Mouse (Mus musculus): ENCODE measurements around the gene BC034090.

DNA sequence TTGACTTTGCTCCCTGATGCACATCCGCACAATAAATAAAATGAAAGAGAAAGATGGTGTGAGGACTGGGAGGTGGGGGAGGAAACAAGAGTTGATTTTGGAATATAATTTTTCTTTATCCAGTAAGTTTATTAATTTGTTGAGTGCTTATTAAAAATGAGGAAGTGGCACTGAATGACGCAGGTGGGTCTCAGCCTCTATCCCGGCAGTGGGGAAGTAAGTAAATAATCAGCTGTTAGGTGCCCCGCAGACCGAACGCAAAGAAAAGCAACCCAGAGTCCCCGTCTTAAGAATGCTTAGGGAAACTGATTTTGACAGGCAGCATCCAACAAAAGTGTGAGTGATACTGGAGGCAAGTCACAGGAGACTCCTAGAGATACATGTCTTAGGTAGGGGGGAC lies 39.6 kb upstream of the BC034090 start:
- TF ChIP-seq CTCF (IDR thresholded peaks at IDR 0.05; ENCODE audit: control insufficient read depth, insufficient read depth, insufficient read length): no peak
- no peak for TF ChIP-seq MAX (IDR thresholded peaks at IDR 0.05)

Data from C2C12 (cell line).